17 mouse cellular contexts compared by ENCODE assay signal in genomic region chrX:71972686-71973085, GRCm38 (mm10).
"Had no signal": no experiment of that assay in that cellular context is flagged by ENCODE, and none has a peak within 500 bp of the region (broad histone marks: within the 10 kb centered on the region; RNA-seq: fewer than 3 reads in every experiment).

Fate1 (plus strand) TSS chrX:71972986.

- DNase-seq: cerebellum, adult 2 months; cerebellum, adult 8-10 months; cerebellum, adult 9-10 months; cerebellum, adult 9-11 months; cerebellum, postnatal 10 days; cerebellum, postnatal 14 days; cerebellum, postnatal 25 days; cerebellum, postnatal 36 days; forebrain, postnatal 0 days; gastrocnemius, adult 2 months; gastrocnemius, postnatal 10 days; gastrocnemius, postnatal 14 days; gastrocnemius, postnatal 25 days; gastrocnemius, postnatal 36 days; heart, adult 11 months; heart, adult 18-20 months; heart, adult 2 months had no signal
